Mouse (Mus musculus) E14TG2a.4 (cell line): ENCODE measurements at regions not wholly inside any gene's neighbourhood (a gene's known extent, or its start where the extent isn't known, plus 50 kb on each side); places are given as distances from the start of the nearest gene placed in this dataset.

ENCODE experiments used
- CTCF ChIP-seq: conservative IDR thresholded peaks from 2 replicates; pipeline ENCODE4 v1.5.1; 2014; ENCODE audit warnings: low read length
- NANOG ChIP-seq: IDR thresholded peaks from 2 replicates; pipeline ENCODE4 v1.6.1; 2014; ENCODE audit warnings: borderline replicate concordance, low read length, mixed read lengths
- POU5F1 ChIP-seq: IDR thresholded peaks from 2 replicates; pipeline ENCODE4 v1.6.1; 2014; ENCODE audit warnings: low read length, borderline replicate concordance

GRCm38 (mm10) chr8:42003170-42003569 is 586.3 kb upstream of the Frg1 start:
- TF ChIP-seq CTCF, result no peak
- no peak for TF ChIP-seq NANOG
- no peak for TF ChIP-seq POU5F1
